Mouse (Mus musculus) myocyte (in vitro differentiated cells): ENCODE results near the gene Minos1.

ENCODE experiments used
- CEBPB ChIP-seq: IDR thresholded peaks from 2 replicates; pipeline ENCODE4 v1.6.1; 2011; ENCODE audit warnings: mild to moderate bottlenecking, moderate library complexity; ENCODE audit not compliant: poor library complexity, insufficient read depth, severe bottlenecking
- MAX ChIP-seq: IDR thresholded peaks from one replicate; pipeline ENCODE4 v1.6.1; 2011; ENCODE audit warnings: low read depth, mild to moderate bottlenecking, control low read depth
- MYOD1 ChIP-seq, 3 experiments: IDR thresholded peaks; one replicate each; pipeline ENCODE4 v1.6.1; 2011; ENCODE audit warnings: control low read depth in 2 of 3, low read depth in 2 of 3, mild to moderate bottlenecking in 2 of 3, moderate library complexity in 1 of 3; ENCODE audit not compliant: insufficient read length in 2 of 3, control insufficient read depth in 1 of 3
- MYOG ChIP-seq, 3 experiments: IDR thresholded peaks; one replicate each; pipeline ENCODE4 v1.6.1; 2011; ENCODE audit warnings: control low read depth in 2 of 3, low read depth in 2 of 3, mild to moderate bottlenecking in 2 of 3; ENCODE audit not compliant: insufficient read length in 2 of 3, control insufficient read depth in 1 of 3, insufficient read depth in 1 of 3
- POLR2A ChIP-seq: IDR thresholded peaks from one replicate; pipeline ENCODE4 v1.6.1; 2011; ENCODE audit warnings: low read depth, mild to moderate bottlenecking, control low read depth, moderate library complexity; ENCODE audit not compliant: insufficient read length
- POLR2AphosphoS2 ChIP-seq: IDR thresholded peaks from one replicate; pipeline ENCODE4 v1.6.1; 2011; ENCODE audit warnings: low read depth, control low read depth; ENCODE audit not compliant: insufficient read length
- TCF12 ChIP-seq: IDR thresholded peaks from one replicate; pipeline ENCODE4 v1.6.1; 2011; ENCODE audit warnings: mild to moderate bottlenecking, control low read depth; ENCODE audit not compliant: poor library complexity, insufficient read depth, severe bottlenecking

- TF ChIP-seq POLR2A (no peak), TCF12 (no peak), POLR2AphosphoS2 (no peak), MYOD1 (IDR thresholded peaks at IDR 0.05; ENCODE audit: control insufficient read depth in 1 of 3, insufficient read length in 2 of 3, low read depth in 2 of 3) (no peak), MYOG (IDR thresholded peaks at IDR 0.05; ENCODE audit: control insufficient read depth in 1 of 3, insufficient read depth in 1 of 3, insufficient read length in 2 of 3, low read depth in 2 of 3) (no peak), CEBPB (no peak), MAX (no peak)
Measured at GRCm38 (mm10) chr4:139112482-139112881, 18.4 kb downstream of the Minos1 start.
